Mouse (Mus musculus): ENCODE measurements around the gene Ikzf1. TPM values are rescaled to one million over a fixed set of nuclear protein-coding genes. Genes with fewer than 3 reads are reported as not detected.

Gene Ikzf1
- polyA plus RNA-seq, 1 experiment from 2014 or later = 1.3 TPM

GRCm38 (mm10) chr11:11690845-11691196 lies 6.0 kb downstream of the Ikzf1 start:
- H3K9me3 ChIP-seq = no peaks in the 10 kb centered on the region
- no peak overlapping the region for H3K9ac ChIP-seq (replicated peaks)
- no peak for ATAC-seq (ENCODE audit: insufficient number of reproducible peaks, insufficient read depth, low FRiP score, low TSS enrichment, low read depth)
- WGBS = 94% methylated on average over 8 of the region's 8 CpGs
- H3K4me3 ChIP-seq (replicated peaks) = no peak overlapping the region
- no peaks in the 10 kb centered on the region for H3K36me3 ChIP-seq
- no peak overlapping the region for H3K4me2 ChIP-seq
- H3K27ac ChIP-seq = no peak overlapping the region
- H3K4me1 ChIP-seq (replicated peaks) = 0 out of 2 replicates have a peak, but pooled peaks cover 7% of the 10 kb centered on the region
- peaks cover 37% of the 10 kb centered on the region for H3K27me3 ChIP-seq

GRCm38 (mm10) chr11:11691324-11692058 lies 6.7 kb downstream of the Ikzf1 start:
- Histone ChIP-seq H3K27me3 (peaks cover 30% of the 10 kb centered on the region), H3K36me3 (no peaks in the 10 kb centered on the region), H3K9me3 (no peaks in the 10 kb centered on the region), H3K9ac (replicated peaks) (no peak overlapping the region), H3K4me2 (no peak overlapping the region), H3K27ac (no peak overlapping the region), H3K4me3 (replicated peaks) (no peak overlapping the region), H3K4me1 (replicated peaks) (0 out of 2 replicates have a peak, but pooled peaks cover under 1% of the 10 kb centered on the region)
- ATAC-seq (ENCODE audit: insufficient number of reproducible peaks, insufficient read depth, low FRiP score, low TSS enrichment, low read depth) = no peak
- 90% methylated on average over 14 of the region's 14 CpGs for WGBS

- no peak overlapping the region for H3K4me3 ChIP-seq (replicated peaks)
- H3K9ac ChIP-seq (replicated peaks) = no peak overlapping the region
- no peaks in the 10 kb centered on the region for H3K36me3 ChIP-seq
- WGBS = 92% methylated on average over 10 of the region's 10 CpGs
- ATAC-seq (ENCODE audit: insufficient number of reproducible peaks, insufficient read depth, low FRiP score, low TSS enrichment, low read depth) = no peak
- H3K27me3 ChIP-seq = peaks cover 22% of the 10 kb centered on the region
- H3K4me1 ChIP-seq (replicated peaks) = no peaks in the 10 kb centered on the region
- no peak overlapping the region for H3K4me2 ChIP-seq
- H3K9me3 ChIP-seq = no peaks in the 10 kb centered on the region
- H3K27ac ChIP-seq = no peak overlapping the region
Observed at GRCm38 (mm10) chr11:11692558-11693166, 7.9 kb downstream of the Ikzf1 start.

GRCm38 (mm10) chr11:11693446-11693845 lies 8.6 kb downstream of the Ikzf1 start:
- no peak overlapping the region for H3K4me2 ChIP-seq
- H3K9ac ChIP-seq (replicated peaks) = no peak overlapping the region
- WGBS = 85% methylated on average over 3 of the region's 3 CpGs
- H3K9me3 ChIP-seq = no peaks in the 10 kb centered on the region
- H3K4me3 ChIP-seq (replicated peaks) = no peak overlapping the region
- no peak for ATAC-seq (ENCODE audit: insufficient number of reproducible peaks, insufficient read depth, low FRiP score, low TSS enrichment, low read depth)
- no peaks in the 10 kb centered on the region for H3K4me1 ChIP-seq (replicated peaks)
- no peaks in the 10 kb centered on the region for H3K36me3 ChIP-seq
- peaks cover 17% of the 10 kb centered on the region for H3K27me3 ChIP-seq
- no peak overlapping the region for H3K27ac ChIP-seq

- no peak for ATAC-seq (ENCODE audit: insufficient number of reproducible peaks, insufficient read depth, low FRiP score, low TSS enrichment, low read depth)
- 73% methylated on average over 2 of the region's 2 CpGs for WGBS
- H3K9me3 ChIP-seq = no peaks in the 10 kb centered on the region
- no peak overlapping the region for H3K4me2 ChIP-seq
- peaks cover 13% of the 10 kb centered on the region for H3K27me3 ChIP-seq
- no peak overlapping the region for H3K27ac ChIP-seq
- no peaks in the 10 kb centered on the region for H3K4me1 ChIP-seq (replicated peaks)
- H3K4me3 ChIP-seq (replicated peaks) = no peak overlapping the region
- H3K9ac ChIP-seq (replicated peaks) = no peak overlapping the region
- H3K36me3 ChIP-seq = no peaks in the 10 kb centered on the region
Observed at GRCm38 (mm10) chr11:11694072-11694471, 9.3 kb downstream of the Ikzf1 start.

GRCm38 (mm10) chr11:11694472-11695177 lies 9.8 kb downstream of the Ikzf1 start:
- Histone ChIP-seq H3K4me2 (no peak overlapping the region), H3K4me1 (replicated peaks) (no peaks in the 10 kb centered on the region), H3K27me3 (peaks cover 12% of the 10 kb centered on the region), H3K4me3 (replicated peaks) (no peak overlapping the region), H3K9me3 (no peaks in the 10 kb centered on the region), H3K27ac (no peak overlapping the region), H3K9ac (replicated peaks) (no peak overlapping the region), H3K36me3 (no peaks in the 10 kb centered on the region)
- ATAC-seq (ENCODE audit: insufficient number of reproducible peaks, insufficient read depth, low FRiP score, low TSS enrichment, low read depth) = no peak
- 83% methylated on average over 6 of the region's 6 CpGs for WGBS

- 63% methylated on average over 6 of the region's 6 CpGs for WGBS
- Histone ChIP-seq H3K27ac (no peak overlapping the region), H3K9me3 (no peaks in the 10 kb centered on the region), H3K4me3 (replicated peaks) (no peak overlapping the region), H3K27me3 (peaks cover 6% of the 10 kb centered on the region; the same call in 1 of the 2 replicates), H3K9ac (replicated peaks) (no peak overlapping the region), H3K4me1 (replicated peaks) (no peaks in the 10 kb centered on the region), H3K36me3 (no peaks in the 10 kb centered on the region), H3K4me2 (no peak overlapping the region)
- no peak for ATAC-seq (ENCODE audit: insufficient number of reproducible peaks, insufficient read depth, low FRiP score, low TSS enrichment, low read depth)
Observed at GRCm38 (mm10) chr11:11695211-11695887, 10.5 kb downstream of the Ikzf1 start.

GRCm38 (mm10) chr11:11695907-11696306 lies 11.1 kb downstream of the Ikzf1 start:
- no peak overlapping the region for H3K27ac ChIP-seq
- H3K4me2 ChIP-seq = no peak overlapping the region
- WGBS = 83% methylated on average over 4 of the region's 4 CpGs
- no peak overlapping the region for H3K4me3 ChIP-seq (replicated peaks)
- ATAC-seq (ENCODE audit: insufficient number of reproducible peaks, insufficient read depth, low FRiP score, low TSS enrichment, low read depth) = no peak
- no peaks in the 10 kb centered on the region for H3K4me1 ChIP-seq (replicated peaks)
- H3K36me3 ChIP-seq = no peaks in the 10 kb centered on the region
- peaks cover 3% of the 10 kb centered on the region; the same call in 1 of the 2 replicates for H3K27me3 ChIP-seq
- H3K9ac ChIP-seq (replicated peaks) = no peak overlapping the region
- no peaks in the 10 kb centered on the region for H3K9me3 ChIP-seq

GRCm38 (mm10) chr11:11696814-11697213 lies 12.0 kb downstream of the Ikzf1 start:
- no peaks in the 10 kb centered on the region for H3K36me3 ChIP-seq
- no peaks in the 10 kb centered on the region for H3K4me1 ChIP-seq (replicated peaks)
- WGBS = 81% methylated on average over 3 of the region's 3 CpGs
- H3K4me3 ChIP-seq (replicated peaks) = no peak overlapping the region
- no peak overlapping the region for H3K27ac ChIP-seq
- no peaks in the 10 kb centered on the region for H3K9me3 ChIP-seq
- no peak for ATAC-seq (ENCODE audit: insufficient number of reproducible peaks, insufficient read depth, low FRiP score, low TSS enrichment, low read depth)
- no peak overlapping the region for H3K9ac ChIP-seq (replicated peaks)
- H3K27me3 ChIP-seq = peaks cover 3% of the 10 kb centered on the region; the same call in 1 of the 2 replicates
- no peak overlapping the region for H3K4me2 ChIP-seq

GRCm38 (mm10) chr11:11701378-11701777 lies 16.6 kb downstream of the Ikzf1 start:
- no peaks in the 10 kb centered on the region for H3K4me1 ChIP-seq (replicated peaks)
- no peak overlapping the region for H3K4me2 ChIP-seq
- WGBS = 67% methylated on average over 6 of the region's 6 CpGs
- H3K27ac ChIP-seq = no peak overlapping the region
- H3K9me3 ChIP-seq = no peaks in the 10 kb centered on the region
- H3K36me3 ChIP-seq = no peaks in the 10 kb centered on the region
- H3K27me3 ChIP-seq = no peaks in the 10 kb centered on the region; the same call in 1 of the 2 replicates
- H3K9ac ChIP-seq (replicated peaks) = no peak overlapping the region
- ATAC-seq (ENCODE audit: insufficient number of reproducible peaks, insufficient read depth, low FRiP score, low TSS enrichment, low read depth) = no peak
- no peak overlapping the region for H3K4me3 ChIP-seq (replicated peaks)

GRCm38 (mm10) chr11:11703776-11704175 lies 19.0 kb downstream of the Ikzf1 start:
- Histone ChIP-seq H3K9ac (replicated peaks) (no peak overlapping the region), H3K27ac (no peak overlapping the region), H3K4me1 (replicated peaks) (no peaks in the 10 kb centered on the region), H3K27me3 (no peaks in the 10 kb centered on the region; the same call in 1 of the 2 replicates), H3K4me3 (replicated peaks) (no peak overlapping the region), H3K36me3 (no peaks in the 10 kb centered on the region), H3K4me2 (no peak overlapping the region), H3K9me3 (no peaks in the 10 kb centered on the region)
- ATAC-seq (ENCODE audit: insufficient number of reproducible peaks, insufficient read depth, low FRiP score, low TSS enrichment, low read depth) = no peak
